Mouse (Mus musculus) kidney, adult 2 months (tissue): ENCODE results near the gene Abhd15.

Experiments
- CTCF ChIP-seq: fragments of 200-500 bp; conservative IDR thresholded peaks from 2 replicates; pipeline ENCODE4 v1.5.1; 2011; ENCODE audit warnings: low read depth, mild to moderate bottlenecking, control low read depth, low read length, moderate library complexity, mixed read lengths; ENCODE audit not compliant: insufficient read depth, insufficient read length
- POLR2A ChIP-seq: fragments of 200-500 bp; IDR thresholded peaks from one replicate; pipeline ENCODE4 v1.6.1; 2011; ENCODE audit warnings: low read depth, low read length, control low read depth

GRCm38 (mm10) chr11:77471407-77471806 lies 43.5 kb upstream of the Abhd15 start:
- TF ChIP-seq CTCF = no peak
- TF ChIP-seq POLR2A = no peak
